Mouse (Mus musculus): Measurements from ENCODE around the gene Trim7. TPM values are rescaled to one million over a fixed set of nuclear protein-coding genes. Genes with fewer than 3 reads are reported as not detected.
"Not testable (repeated sequence)": the region's sequence is repeated elsewhere in the genome, so short reads cannot be mapped to it uniquely, and the experiment has no call there.

Gene Trim7
- 5.4 and 5.8 TPM in 2 replicates for polyA plus RNA-seq (2015; fragmentation: Nextera tagmentation; extraction: Ambion mirVana)

DNA sequence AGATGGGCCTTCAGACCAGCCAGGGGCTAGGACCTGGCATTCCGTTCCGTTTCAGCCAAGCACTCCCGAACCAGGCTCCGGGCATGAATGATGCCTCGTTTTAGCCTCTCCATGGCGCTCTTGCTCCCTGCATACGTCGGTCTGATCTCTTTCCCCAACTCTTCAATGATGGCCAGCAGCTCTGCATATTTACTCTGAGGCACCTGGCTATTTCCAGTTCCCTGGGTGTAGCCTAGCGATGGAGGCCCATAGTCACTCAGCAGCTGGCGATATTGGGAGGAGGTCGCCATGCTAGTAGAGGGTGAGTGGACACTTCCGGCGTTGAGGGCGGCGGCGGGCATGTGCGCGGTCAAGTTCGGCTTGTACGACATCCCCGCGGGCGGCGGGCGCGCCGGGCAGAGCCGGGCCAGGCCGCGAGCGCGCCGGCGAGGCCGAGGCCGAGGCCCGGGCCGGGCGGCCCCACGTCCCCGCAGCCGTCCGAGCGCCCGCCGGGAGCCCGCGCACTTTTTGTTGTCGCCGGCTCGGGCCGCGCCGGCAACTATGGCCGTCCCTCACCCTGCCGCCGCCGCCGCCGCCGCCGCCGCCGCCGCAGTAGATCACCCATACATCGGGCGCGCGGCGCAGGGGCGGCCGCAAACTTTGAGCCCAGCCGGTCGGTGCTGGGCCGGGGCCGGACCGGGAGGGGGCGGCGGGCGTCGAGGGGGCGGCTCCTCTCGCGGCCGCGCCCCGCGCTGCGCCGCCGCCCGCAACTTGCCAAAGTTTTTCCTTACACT lies at the start of gene Trim7, which contains the start of gene Gm12184:
TSS of gene Trim7 (plus strand) at position 162 of the 773 bp plus-strand sequence.
TSS of gene Gm12184 (minus strand) at position 677 of the 773 bp plus-strand sequence.
- not testable (repeated sequence) for H3K36me3 ChIP-seq; H3K9me3 ChIP-seq (replicated peaks)
- Histone ChIP-seq H3K4me3 (replicated peaks) (peak within 1 kb of the TSS; percentile 48), H3K27ac (replicated peaks) (peak within 1 kb of the TSS; percentile 63), H3K9ac (peak within 1 kb of the TSS; percentile 15; the same call in 1 of the 2 replicates), H3K27me3 (peaks cover 14% of the 10 kb centered on the region), H3K4me1 (peaks cover 11% of the 10 kb centered on the region; the same call in 1 of the 2 replicates), H3K4me2 (replicated peaks) (peak within 1 kb of the TSS; percentile 54)
- WGBS: under 1% methylated on average over 57 of the region's 92 CpGs
- peak; percentile 83 for ATAC-seq (ENCODE audit: insufficient number of reproducible peaks, low FRiP score, low TSS enrichment, low read depth)

GRCm38 (mm10) chr11:48776664-48777063 lies 49.3 kb upstream of the Trim7 start:
- Histone ChIP-seq H3K4me3 (replicated peaks) (no peak overlapping the region), H3K27ac (replicated peaks) (no peak overlapping the region), H3K36me3 (no peaks in the 10 kb centered on the region), H3K4me1 (peaks cover 6% of the 10 kb centered on the region), H3K4me2 (replicated peaks) (no peak overlapping the region), H3K9me3 (replicated peaks) (no peaks in the 10 kb centered on the region), H3K27me3 (no peaks in the 10 kb centered on the region), H3K9ac (no peak overlapping the region)
- ATAC-seq (ENCODE audit: insufficient number of reproducible peaks, low FRiP score, low TSS enrichment, low read depth): no peak
- WGBS: 45% methylated on average over 9 of the region's 9 CpGs

DNA sequence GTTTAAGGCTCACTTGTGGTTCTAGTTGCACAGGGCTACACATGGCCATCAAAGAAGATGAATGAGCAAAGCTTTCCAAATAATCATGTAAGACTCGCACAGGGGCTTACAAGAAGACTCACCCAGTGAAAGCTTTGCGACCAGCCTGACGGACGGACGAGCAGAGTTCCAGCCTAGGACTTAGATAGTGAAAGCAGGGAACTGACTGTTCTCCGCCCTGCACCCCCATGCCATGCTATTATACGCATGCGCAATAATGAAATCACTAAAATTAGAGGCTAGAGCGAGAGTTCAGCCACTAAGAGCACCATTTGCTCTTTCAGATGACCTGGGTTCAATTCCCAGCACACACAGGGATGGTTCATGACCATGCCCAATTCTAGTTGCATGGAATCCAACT lies 48.6 kb upstream of the Trim7 start:
- Histone ChIP-seq H3K4me1 (peaks cover 6% of the 10 kb centered on the region), H3K9me3 (replicated peaks) (no peaks in the 10 kb centered on the region), H3K36me3 (no peaks in the 10 kb centered on the region), H3K4me2 (replicated peaks) (no peak overlapping the region), H3K27me3 (no peaks in the 10 kb centered on the region), H3K4me3 (replicated peaks) (no peak overlapping the region), H3K27ac (replicated peaks) (no peak overlapping the region), H3K9ac (no peak overlapping the region)
- WGBS: 89% methylated on average over 9 of the region's 9 CpGs
- no peak for ATAC-seq (ENCODE audit: insufficient number of reproducible peaks, low FRiP score, low TSS enrichment, low read depth)

GRCm38 (mm10) chr11:48779450-48779849 lies 46.5 kb upstream of the Trim7 start:
- H3K9ac ChIP-seq: no peak overlapping the region
- H3K27me3 ChIP-seq: no peaks in the 10 kb centered on the region
- H3K36me3 ChIP-seq: no peaks in the 10 kb centered on the region
- H3K4me3 ChIP-seq (replicated peaks): no peak overlapping the region
- no peak overlapping the region for H3K4me2 ChIP-seq (replicated peaks)
- WGBS: 39% methylated on average over 7 of the region's 7 CpGs
- H3K9me3 ChIP-seq (replicated peaks): no peaks in the 10 kb centered on the region
- H3K27ac ChIP-seq (replicated peaks): no peak overlapping the region
- peaks cover 2% of the 10 kb centered on the region for H3K4me1 ChIP-seq
- no peak for ATAC-seq (ENCODE audit: insufficient number of reproducible peaks, low FRiP score, low TSS enrichment, low read depth)

GRCm38 (mm10) chr11:48782243-48782642 lies 43.7 kb upstream of the Trim7 start:
- H3K27ac ChIP-seq (replicated peaks): no peak overlapping the region
- no peaks in the 10 kb centered on the region for H3K9me3 ChIP-seq (replicated peaks)
- no peak for ATAC-seq (ENCODE audit: insufficient number of reproducible peaks, low FRiP score, low TSS enrichment, low read depth)
- H3K4me1 ChIP-seq: no peaks in the 10 kb centered on the region
- no peaks in the 10 kb centered on the region for H3K36me3 ChIP-seq
- H3K4me2 ChIP-seq (replicated peaks): no peak overlapping the region
- no peak overlapping the region for H3K9ac ChIP-seq
- WGBS: 89% methylated on average over 4 of the region's 4 CpGs
- no peak overlapping the region for H3K4me3 ChIP-seq (replicated peaks)
- H3K27me3 ChIP-seq: no peaks in the 10 kb centered on the region

DNA sequence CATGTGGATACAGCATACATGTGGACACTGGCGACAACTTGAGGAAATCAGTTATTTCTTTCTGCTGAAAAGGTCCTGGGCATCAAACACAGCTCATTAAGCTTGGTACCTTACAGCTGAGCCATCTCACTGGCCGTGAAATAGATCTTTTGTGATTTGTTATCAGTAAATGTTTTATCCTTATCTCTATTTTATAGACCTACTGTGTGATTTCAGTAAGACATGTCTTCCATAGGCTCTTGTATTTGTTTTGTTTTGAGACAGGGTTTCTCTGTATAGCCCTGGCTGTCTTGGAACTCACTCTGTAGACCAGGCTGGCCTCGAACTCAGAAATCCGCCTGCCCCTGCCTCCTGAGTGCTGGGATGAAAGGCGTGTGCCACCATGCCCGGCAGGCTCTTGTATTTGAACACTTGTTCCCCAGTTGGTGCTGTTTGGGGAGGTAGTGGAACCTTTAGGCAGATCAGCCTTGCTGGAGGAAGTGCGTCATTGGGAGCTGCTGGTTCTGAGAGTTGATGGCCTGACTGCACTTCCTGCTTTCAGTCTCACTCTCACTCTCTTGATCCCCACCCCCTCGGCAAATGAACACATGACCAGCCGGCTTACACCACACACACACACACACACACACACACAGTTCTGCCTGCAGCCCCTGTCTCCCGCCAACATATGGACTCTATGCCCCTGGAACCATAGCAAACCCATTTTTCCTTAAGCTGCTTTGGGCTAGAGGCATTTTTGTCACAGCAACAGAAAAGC lies 38.3 kb upstream of the Trim7 start:
- ATAC-seq (ENCODE audit: insufficient number of reproducible peaks, low FRiP score, low TSS enrichment, low read depth): peak; percentile 39; the same call in 1 of the 2 replicates
- Histone ChIP-seq H3K27me3 (no peaks in the 10 kb centered on the region), H3K9me3 (replicated peaks) (no peaks in the 10 kb centered on the region), H3K4me2 (replicated peaks) (peak overlapping the region; percentile 59), H3K9ac (no peak overlapping the region), H3K4me1 (0 out of 2 replicates have a peak, but pooled peaks cover 7% of the 10 kb centered on the region), H3K4me3 (replicated peaks) (peak overlapping the region; percentile 41), H3K36me3 (no peaks in the 10 kb centered on the region), H3K27ac (replicated peaks) (no peak overlapping the region)
- 51% methylated on average over 10 of the region's 10 CpGs for WGBS

DNA sequence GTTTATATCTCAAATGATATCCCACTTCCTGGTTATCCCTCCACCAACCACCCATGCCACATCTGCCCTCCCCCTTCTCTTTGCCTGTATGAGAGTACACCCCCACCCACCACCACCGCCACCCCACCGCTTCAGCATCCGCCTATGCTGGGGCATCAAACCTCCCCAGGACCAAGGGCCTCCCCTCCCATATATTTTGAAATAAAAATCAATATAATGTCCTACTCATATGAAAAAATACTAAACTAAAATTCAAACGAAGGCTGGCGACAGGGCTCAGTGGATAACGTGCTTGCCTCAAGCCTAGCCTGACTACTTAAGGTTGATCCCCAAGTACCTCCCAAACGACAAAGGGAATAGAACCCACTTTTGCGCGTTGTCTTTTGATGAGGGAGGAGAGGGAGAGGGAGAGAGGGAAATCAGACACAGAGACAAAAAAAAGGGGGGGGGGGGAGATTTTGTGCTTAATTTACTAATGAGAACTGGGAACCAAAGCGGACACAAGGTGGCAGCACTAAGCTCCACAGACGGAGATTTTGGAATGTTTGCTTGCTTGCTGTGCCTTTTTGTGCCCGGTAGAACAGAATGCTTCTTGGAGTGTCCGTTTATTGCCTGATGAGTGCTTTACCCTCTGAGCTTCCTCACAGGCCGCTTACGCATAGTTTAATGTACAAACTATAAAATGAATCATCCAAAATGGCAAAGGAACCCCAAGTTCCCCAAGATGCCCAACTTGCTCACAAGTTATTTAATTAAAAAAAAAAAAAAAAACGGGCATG lies 37.4 kb upstream of the Trim7 start:
- H3K27me3 ChIP-seq: no peaks in the 10 kb centered on the region
- no peaks in the 10 kb centered on the region for H3K36me3 ChIP-seq
- no peaks in the 10 kb centered on the region for H3K9me3 ChIP-seq (replicated peaks)
- 0 out of 2 replicates have a peak, but pooled peaks cover 7% of the 10 kb centered on the region for H3K4me1 ChIP-seq
- no peak overlapping the region for H3K27ac ChIP-seq (replicated peaks)
- 0 out of 2 replicates have a peak overlapping the region, but pooled peaks have one; percentile 28 for H3K9ac ChIP-seq
- no peak for ATAC-seq (ENCODE audit: insufficient number of reproducible peaks, low FRiP score, low TSS enrichment, low read depth)
- peak overlapping the region; percentile 59 for H3K4me2 ChIP-seq (replicated peaks)
- peak overlapping the region; percentile 41 for H3K4me3 ChIP-seq (replicated peaks)
- 6% methylated on average over 16 of the region's 16 CpGs for WGBS

- Histone ChIP-seq H3K27ac (replicated peaks) (no peak overlapping the region), H3K4me2 (replicated peaks) (no peak overlapping the region), H3K36me3 (no peaks in the 10 kb centered on the region), H3K9me3 (replicated peaks) (no peaks in the 10 kb centered on the region), H3K9ac (no peak overlapping the region), H3K4me3 (replicated peaks) (no peak overlapping the region), H3K27me3 (no peaks in the 10 kb centered on the region), H3K4me1 (0 out of 2 replicates have a peak, but pooled peaks cover 7% of the 10 kb centered on the region)
- 83% methylated on average over 5 of the region's 5 CpGs for WGBS
- no peak for ATAC-seq (ENCODE audit: insufficient number of reproducible peaks, low FRiP score, low TSS enrichment, low read depth)
Observed at GRCm38 (mm10) chr11:48789215-48789614, 36.7 kb upstream of the Trim7 start.

DNA sequence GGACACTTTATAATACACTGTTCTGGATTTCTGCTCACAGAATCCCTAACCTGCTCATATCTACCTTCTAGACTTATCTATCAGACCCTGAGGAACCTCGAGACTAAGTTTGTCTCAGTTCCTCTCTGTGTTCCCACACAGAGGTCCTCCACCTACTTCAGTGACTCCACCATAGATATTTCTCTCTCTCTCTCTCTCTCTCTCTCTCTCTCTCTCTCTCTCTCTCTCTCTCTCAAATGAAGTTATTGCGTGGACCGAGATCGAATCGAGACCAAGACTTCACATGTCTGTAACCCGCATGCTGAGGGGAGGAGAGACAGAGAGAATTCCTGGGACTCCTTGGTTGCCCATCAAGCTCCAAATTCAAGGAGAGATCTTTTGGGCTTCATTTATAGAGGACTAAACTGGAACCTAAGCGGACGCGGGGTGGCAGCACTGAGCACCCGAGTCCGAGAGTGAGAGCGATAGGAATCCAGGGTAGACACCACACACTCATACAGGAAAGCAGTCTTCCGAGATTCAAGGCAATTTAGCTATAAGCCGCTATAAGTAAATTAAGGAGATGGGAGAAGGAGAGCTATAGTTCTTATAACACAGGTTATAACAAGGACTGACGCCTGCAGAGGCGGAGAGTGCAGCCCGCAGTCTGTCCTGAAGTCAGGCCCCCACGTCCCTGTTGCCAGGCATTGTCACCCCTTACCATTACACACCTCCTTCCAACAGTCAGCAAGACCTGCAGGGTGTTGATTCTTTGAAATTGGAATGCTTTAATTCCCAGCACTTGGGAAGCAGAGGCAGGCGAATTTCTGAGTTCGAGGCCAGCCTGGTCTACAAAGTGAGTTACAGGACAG lies 35.7 kb upstream of the Trim7 start:
- Histone ChIP-seq H3K27me3 (no peaks in the 10 kb centered on the region), H3K4me3 (replicated peaks) (peak overlapping the region; percentile 27), H3K4me1 (0 out of 2 replicates have a peak, but pooled peaks cover 7% of the 10 kb centered on the region), H3K9me3 (replicated peaks) (no peaks in the 10 kb centered on the region), H3K4me2 (replicated peaks) (peak overlapping the region; percentile 45), H3K36me3 (no peaks in the 10 kb centered on the region), H3K27ac (replicated peaks) (no peak overlapping the region), H3K9ac (no peak overlapping the region)
- 16% methylated on average over 20 of the region's 20 CpGs for WGBS
- peak; percentile 47; the same call in 1 of the 2 replicates for ATAC-seq (ENCODE audit: insufficient number of reproducible peaks, low FRiP score, low TSS enrichment, low read depth)

- Histone ChIP-seq H3K9me3 (replicated peaks) (no peaks in the 10 kb centered on the region), H3K36me3 (no peaks in the 10 kb centered on the region), H3K4me2 (replicated peaks) (no peak overlapping the region), H3K4me3 (replicated peaks) (no peak overlapping the region), H3K27me3 (no peaks in the 10 kb centered on the region), H3K9ac (no peak overlapping the region), H3K27ac (replicated peaks) (no peak overlapping the region), H3K4me1 (0 out of 2 replicates have a peak, but pooled peaks cover 7% of the 10 kb centered on the region)
- no peak for ATAC-seq (ENCODE audit: insufficient number of reproducible peaks, low FRiP score, low TSS enrichment, low read depth)
- 65% methylated on average over 8 of the region's 8 CpGs for WGBS
Observed at GRCm38 (mm10) chr11:48790946-48791345, 35.0 kb upstream of the Trim7 start.
